In the genomic region with DNA sequence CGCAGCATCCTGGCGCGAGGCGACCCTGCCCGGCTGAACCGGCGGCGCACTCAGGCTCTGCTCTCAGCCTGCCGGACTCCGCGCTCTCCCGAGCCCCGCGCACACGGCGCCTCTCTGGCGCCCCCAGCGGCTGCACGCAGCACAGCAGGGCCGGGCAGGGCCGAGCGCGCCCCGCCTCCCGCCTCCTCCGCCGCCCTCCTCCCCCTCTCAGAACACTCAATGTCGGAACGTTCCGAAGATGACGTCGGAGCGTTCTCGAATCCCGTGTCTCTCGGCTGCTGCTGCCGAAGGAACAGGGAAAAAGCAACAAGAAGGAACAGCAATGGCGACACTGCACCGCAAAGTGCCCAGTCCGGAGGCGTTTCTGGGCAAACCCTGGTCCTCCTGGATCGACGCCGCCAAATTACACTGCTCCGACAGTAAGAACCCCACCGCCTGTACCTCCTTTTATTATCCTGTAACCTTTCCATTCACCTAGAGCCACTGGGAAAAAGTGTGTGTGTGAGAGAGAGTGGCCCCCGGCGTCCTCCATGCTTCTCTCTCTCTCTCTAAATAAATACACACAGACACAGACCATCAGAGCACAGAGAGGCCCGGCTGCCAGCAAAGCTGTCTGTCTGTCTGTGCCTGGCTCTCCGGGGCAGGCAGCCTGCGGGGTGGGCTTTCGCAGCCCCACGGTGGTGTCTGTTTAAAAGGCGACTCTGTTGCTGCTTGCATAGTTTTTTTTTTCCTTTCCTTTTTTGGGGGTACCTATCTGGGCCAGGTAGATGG, we compare ENCODE assay signal across 8 mouse cellular contexts. TPM values are rescaled to one million over a fixed set of nuclear protein-coding genes. Genes with fewer than 3 reads are reported as not detected.
DNase-seq lines count a peak whose midpoint lies in the region; ATAC-seq and TF ChIP-seq lines count a peak whose summit lies in the region.

Gene Atxn7l1 (plus strand): TSS at position 197 of the 771 bp plus-strand sequence.

- H3K4me3 ChIP-seq in bone marrow macrophage, adult 2 months (ENCODE audit: insufficient read depth, low read length) = peak within 1 kb of the TSS; percentile 85
- peak within 1 kb of the TSS; percentile 97 for H3K4me3 ChIP-seq in embryonic fibroblast, embryonic 13.5 days (ENCODE audit: insufficient read depth, low read length)
- H3K4me3 ChIP-seq in kidney, embryonic 14.5 days (ENCODE audit: low read length) = peak within 1 kb of the TSS; percentile 65
- H3K4me3 ChIP-seq in limb, embryonic 15.5 days = peak within 1 kb of the TSS; percentile 68

- H3K9ac ChIP-seq in kidney, embryonic 14.5 days (ENCODE audit: low read depth, low read length) = peak within 1 kb of the TSS; percentile 83
- H3K9ac ChIP-seq in limb, embryonic 15.5 days = peak within 1 kb of the TSS; percentile 67

- H3K9me3 ChIP-seq in kidney, embryonic 14.5 days (ENCODE audit: control insufficient read depth, low read length) = no peaks in the 10 kb centered on the region
- no peaks in the 10 kb centered on the region for H3K9me3 ChIP-seq in limb, embryonic 15.5 days

- TF ChIP-seq POLR2A in bone marrow macrophage, adult 2 months (IDR thresholded peaks at IDR 0.05; ENCODE audit: borderline replicate concordance, low read depth, low read length) = no peak
- TF ChIP-seq POLR2A in embryonic fibroblast, embryonic 13.5 days (IDR thresholded peaks at IDR 0.05; ENCODE audit: low read depth, low read length) = peak; percentile 94

- H3K27ac ChIP-seq in bone marrow macrophage, adult 2 months (ENCODE audit: insufficient read depth, low read depth, low read length) = peak within 1 kb of the TSS; percentile 79
- H3K27ac ChIP-seq in embryonic fibroblast, embryonic 13.5 days (ENCODE audit: insufficient read depth, low read length) = peak within 1 kb of the TSS; percentile 9
- no peak within 1 kb of the TSS; the same call in 1 of the 2 replicates for H3K27ac ChIP-seq in kidney, embryonic 14.5 days (ENCODE audit: low read depth, low read length)
- peak within 1 kb of the TSS; percentile 84 for H3K27ac ChIP-seq in limb, embryonic 15.5 days

- no peaks in the 10 kb centered on the region for H3K36me3 ChIP-seq in kidney, embryonic 14.5 days (ENCODE audit: control insufficient read depth, insufficient read depth, low read length)
- no peaks in the 10 kb centered on the region for H3K36me3 ChIP-seq in limb, embryonic 15.5 days

- H3K27me3 ChIP-seq in kidney, embryonic 14.5 days (ENCODE audit: control insufficient read depth, insufficient read depth, low read length) = peaks cover 6% of the 10 kb centered on the region; the same call in 1 of the 2 replicates
- peaks cover 5% of the 10 kb centered on the region; the same call in 1 of the 2 replicates for H3K27me3 ChIP-seq in limb, embryonic 15.5 days

- WGBS in kidney, embryonic 14.5 days = under 1% methylated on average over 54 of the region's 54 CpGs
- WGBS in limb, embryonic 15.5 days = under 1% methylated on average over 54 of the region's 54 CpGs

- H3K4me1 ChIP-seq in bone marrow macrophage, adult 2 months (ENCODE audit: control insufficient read depth, insufficient read depth, low read length) = peaks cover 28% of the 10 kb centered on the region
- H3K4me1 ChIP-seq in embryonic fibroblast, embryonic 13.5 days (ENCODE audit: control insufficient read depth, insufficient read depth, low read length) = no peaks in the 10 kb centered on the region
- peaks cover 5% of the 10 kb centered on the region; the same call in 1 of the 2 replicates for H3K4me1 ChIP-seq in kidney, embryonic 14.5 days (ENCODE audit: control insufficient read depth, insufficient read depth, low read length)
- H3K4me1 ChIP-seq in limb, embryonic 15.5 days = peaks cover 18% of the 10 kb centered on the region

- TF ChIP-seq CTCF in bone marrow macrophage, adult 2 months (IDR thresholded peaks at IDR 0.05; ENCODE audit: low read depth, low read length) = peak; percentile 48; the same call in 1 of the 2 replicates
- peak; percentile 62 for TF ChIP-seq CTCF in embryonic fibroblast, embryonic 13.5 days (IDR thresholded peaks at IDR 0.05; ENCODE audit: borderline replicate concordance, insufficient read depth, low read length)

- ATAC-seq in kidney, embryonic 14.5 days (ENCODE audit: low FRiP score, low TSS enrichment) = peak; percentile 96
- peak; percentile 91 for ATAC-seq in limb, embryonic 15.5 days (ENCODE audit: insufficient number of reproducible peaks, low FRiP score, low TSS enrichment, low read depth)

- H3K4me2 ChIP-seq in kidney, embryonic 14.5 days (replicated peaks; ENCODE audit: low read depth, low read length) = peak within 1 kb of the TSS; percentile 82
- H3K4me2 ChIP-seq in limb, embryonic 15.5 days = peak within 1 kb of the TSS; percentile 94

- peak; percentile 91 for DNase-seq in A20 (ENCODE audit: low read depth, low spot score)
- peak; percentile 88 to 92 for DNase-seq in heart, adult 9 months (ENCODE audit: low spot score in 2 of 2)
- DNase-seq in monocyte, adult 2 months (ENCODE audit: low read depth in 1 of 2, low spot score in 2 of 2) = peak; percentile 68 to 85
- peak; percentile 84 to 87 for DNase-seq in spleen, postnatal 36 days (ENCODE audit: low spot score in 2 of 2)

RNA-seq across cellular contexts. Expression of gene Atxn7l1, which starts in this region (rescaled TPM):
- 85.0 and 90.6 TPM in 2 replicates for polyA plus RNA-seq in bone marrow macrophage, adult 2 months (2012; ENCODE audit: insufficient read depth, insufficient read length, missing spikeins)
- 19.5 and 21.0 TPM in 2 replicates for polyA plus RNA-seq in embryonic fibroblast, embryonic 13.5 days (2011; ENCODE audit: insufficient read length, low read depth, missing spikeins)
- polyA plus RNA-seq in kidney, embryonic 14.5 days (2014; fragmentation: Nextera tagmentation; extraction: Ambion mirVana) = 14.3 and 16.5 TPM in 2 replicates
- 10.9 and 12.2 TPM in 2 replicates for polyA plus RNA-seq in limb, embryonic 15.5 days (2015; fragmentation: Nextera tagmentation; extraction: Ambion mirVana)
